Mouse (Mus musculus): Measurements from ENCODE around the gene Ralgds. TPM values are rescaled to one million over a fixed set of nuclear protein-coding genes. Genes with fewer than 3 reads are reported as not detected.
A peak's percentile ranks its signal among the peaks of the same experiment; 100 is the strongest.

Gene Ralgds
- polyA plus RNA-seq, 1 experiment, result 24.2 TPM

GRCm38 (mm10) chr2:28583651-28584050 is 70.7 kb downstream of the Ralgds start, which contains the start of gene Gtf3c5:
Gene Gtf3c5 (minus strand): TSS chr2:28583751.
- TF ChIP-seq CEBPB (IDR thresholded peaks at IDR 0.05; ENCODE audit: insufficient read depth, poor library complexity, severe bottlenecking) (no peak), MAX (IDR thresholded peaks at IDR 0.05; ENCODE audit: low read depth) (no peak), MYOD1 (IDR thresholded peaks at IDR 0.05; ENCODE audit: control insufficient read depth in 1 of 3, insufficient read length in 2 of 3, low read depth in 2 of 3) (no peak), TCF12 (IDR thresholded peaks at IDR 0.05; ENCODE audit: insufficient read depth, poor library complexity, severe bottlenecking) (no peak), SRF (IDR thresholded peaks at IDR 0.05; ENCODE audit: control insufficient read depth, insufficient read length, low read depth) (no peak), USF1 (IDR thresholded peaks at IDR 0.05; ENCODE audit: low read depth) (no peak), REST (IDR thresholded peaks at IDR 0.05; ENCODE audit: insufficient read depth, insufficient read length) (no peak), MYOG (IDR thresholded peaks at IDR 0.05; ENCODE audit: control insufficient read depth in 1 of 3, insufficient read depth in 1 of 3, insufficient read length in 2 of 3, low read depth in 2 of 3) (no peak), POLR2AphosphoS2 (IDR thresholded peaks at IDR 0.05; ENCODE audit: insufficient read length, low read depth) (no peak), E2F4 (IDR thresholded peaks at IDR 0.05; ENCODE audit: insufficient read depth) (no peak), TCF3 (IDR thresholded peaks at IDR 0.05; ENCODE audit: insufficient read length, low read depth) (no peak), POLR2A (IDR thresholded peaks at IDR 0.05; ENCODE audit: insufficient read length, low read depth) (no peak)
- peak within 1 kb of the TSS; percentile 74 for H3K4me3 ChIP-seq
- H3K36me3 ChIP-seq (ENCODE audit: control insufficient read depth, insufficient read depth), result peaks cover 5% of the 10 kb centered on the region
- peaks cover 11% of the 10 kb centered on the region for H3K79me2 ChIP-seq (ENCODE audit: control insufficient read depth, insufficient read depth)
- no peaks in the 10 kb centered on the region for H3K27me3 ChIP-seq (ENCODE audit: control insufficient read depth, insufficient read depth, insufficient read length)
- H3K4me2 ChIP-seq (ENCODE audit: low read depth), result peak within 1 kb of the TSS; percentile 93
- peak within 1 kb of the TSS; percentile 39 for H3ac ChIP-seq (ENCODE audit: control insufficient read depth, insufficient read length)

- Histone ChIP-seq H3K27me3 (ENCODE audit: control insufficient read depth, insufficient read depth, insufficient read length) (no peaks in the 10 kb centered on the region), H3K4me3 (no peak overlapping the region), H3ac (ENCODE audit: control insufficient read depth, insufficient read length) (no peak overlapping the region), H3K79me2 (ENCODE audit: control insufficient read depth, insufficient read depth) (peaks cover 11% of the 10 kb centered on the region), H3K4me2 (ENCODE audit: low read depth) (no peak overlapping the region), H3K36me3 (ENCODE audit: control insufficient read depth, insufficient read depth) (no peaks in the 10 kb centered on the region)
- TF ChIP-seq TCF3 (IDR thresholded peaks at IDR 0.05; ENCODE audit: insufficient read length, low read depth) (no peak), USF1 (IDR thresholded peaks at IDR 0.05; ENCODE audit: low read depth) (peak; percentile 13)
Observed at GRCm38 (mm10) chr2:28585043-28585571, 72.2 kb downstream of the Ralgds start.

- Histone ChIP-seq H3K4me3 (no peak overlapping the region), H3K27me3 (ENCODE audit: control insufficient read depth, insufficient read depth, insufficient read length) (no peaks in the 10 kb centered on the region), H3K36me3 (ENCODE audit: control insufficient read depth, insufficient read depth) (no peaks in the 10 kb centered on the region), H3K79me2 (ENCODE audit: control insufficient read depth, insufficient read depth) (peaks cover 11% of the 10 kb centered on the region), H3K4me2 (ENCODE audit: low read depth) (no peak overlapping the region), H3ac (ENCODE audit: control insufficient read depth, insufficient read length) (no peak overlapping the region)
- TF ChIP-seq MAX (IDR thresholded peaks at IDR 0.05; ENCODE audit: low read depth) (no peak), TCF12 (IDR thresholded peaks at IDR 0.05; ENCODE audit: insufficient read depth, poor library complexity, severe bottlenecking) (no peak), E2F4 (IDR thresholded peaks at IDR 0.05; ENCODE audit: insufficient read depth) (no peak), USF1 (IDR thresholded peaks at IDR 0.05; ENCODE audit: low read depth) (no peak), POLR2AphosphoS2 (IDR thresholded peaks at IDR 0.05; ENCODE audit: insufficient read length, low read depth) (no peak), MYOD1 (IDR thresholded peaks at IDR 0.05; ENCODE audit: control insufficient read depth in 1 of 3, insufficient read length in 2 of 3, low read depth in 2 of 3) (no peak), POLR2A (IDR thresholded peaks at IDR 0.05; ENCODE audit: insufficient read length, low read depth) (no peak), SRF (IDR thresholded peaks at IDR 0.05; ENCODE audit: control insufficient read depth, insufficient read length, low read depth) (no peak), CEBPB (IDR thresholded peaks at IDR 0.05; ENCODE audit: insufficient read depth, poor library complexity, severe bottlenecking) (no peak), REST (IDR thresholded peaks at IDR 0.05; ENCODE audit: insufficient read depth, insufficient read length) (no peak), TCF3 (IDR thresholded peaks at IDR 0.05; ENCODE audit: insufficient read length, low read depth) (no peak), MYOG (IDR thresholded peaks at IDR 0.05; ENCODE audit: control insufficient read depth in 1 of 3, insufficient read depth in 1 of 3, insufficient read length in 2 of 3, low read depth in 2 of 3) (no peak)
Observed at GRCm38 (mm10) chr2:28585730-28586129, 72.8 kb downstream of the Ralgds start.

GRCm38 (mm10) chr2:28588574-28588973 is 75.6 kb downstream of the Ralgds start:
- Histone ChIP-seq H3K79me2 (ENCODE audit: control insufficient read depth, insufficient read depth) (no peaks in the 10 kb centered on the region), H3K27me3 (ENCODE audit: control insufficient read depth, insufficient read depth, insufficient read length) (no peaks in the 10 kb centered on the region)
- TF ChIP-seq USF1 (IDR thresholded peaks at IDR 0.05; ENCODE audit: low read depth) (no peak), CEBPB (IDR thresholded peaks at IDR 0.05; ENCODE audit: insufficient read depth, poor library complexity, severe bottlenecking) (no peak), TCF12 (IDR thresholded peaks at IDR 0.05; ENCODE audit: insufficient read depth, poor library complexity, severe bottlenecking) (no peak), MYOD1 (IDR thresholded peaks at IDR 0.05; ENCODE audit: control insufficient read depth in 1 of 3, insufficient read length in 2 of 3, low read depth in 2 of 3) (no peak), MYOG (IDR thresholded peaks at IDR 0.05; ENCODE audit: control insufficient read depth in 1 of 3, insufficient read depth in 1 of 3, insufficient read length in 2 of 3, low read depth in 2 of 3) (no peak), POLR2AphosphoS2 (IDR thresholded peaks at IDR 0.05; ENCODE audit: insufficient read length, low read depth) (no peak), TCF3 (IDR thresholded peaks at IDR 0.05; ENCODE audit: insufficient read length, low read depth) (no peak), SRF (IDR thresholded peaks at IDR 0.05; ENCODE audit: control insufficient read depth, insufficient read length, low read depth) (no peak), MAX (IDR thresholded peaks at IDR 0.05; ENCODE audit: low read depth) (no peak)

GRCm38 (mm10) chr2:28591479-28591878 is 78.6 kb downstream of the Ralgds start:
- H3K4me2 ChIP-seq (ENCODE audit: low read depth), result peak overlapping the region; percentile 1
- H3K4me3 ChIP-seq, result no peak overlapping the region
- no peaks in the 10 kb centered on the region for H3K36me3 ChIP-seq (ENCODE audit: control insufficient read depth, insufficient read depth)
- no peak overlapping the region for H3ac ChIP-seq (ENCODE audit: control insufficient read depth, insufficient read length)
- TF ChIP-seq REST (IDR thresholded peaks at IDR 0.05; ENCODE audit: insufficient read depth, insufficient read length) (no peak), MYOD1 (IDR thresholded peaks at IDR 0.05; ENCODE audit: control insufficient read depth in 1 of 3, insufficient read length in 2 of 3, low read depth in 2 of 3) (peak in 1 of 3 experiments; percentile 52)
- no peaks in the 10 kb centered on the region for H3K27me3 ChIP-seq (ENCODE audit: control insufficient read depth, insufficient read depth, insufficient read length)
- H3K79me2 ChIP-seq (ENCODE audit: control insufficient read depth, insufficient read depth), result no peaks in the 10 kb centered on the region

More at GRCm38 (mm10) chr2:28588574-28588973, 75.6 kb downstream of the Ralgds start:
- H3K4me2 ChIP-seq (ENCODE audit: low read depth), result no peak overlapping the region
- H3ac ChIP-seq (ENCODE audit: control insufficient read depth, insufficient read length), result no peak overlapping the region
- H3K4me3 ChIP-seq, result no peak overlapping the region
- H3K36me3 ChIP-seq (ENCODE audit: control insufficient read depth, insufficient read depth), result no peaks in the 10 kb centered on the region

Data from myocyte (in vitro differentiated cells).